Comparison of ENCODE assay signal across 10 mouse cellular contexts in the genomic region with DNA sequence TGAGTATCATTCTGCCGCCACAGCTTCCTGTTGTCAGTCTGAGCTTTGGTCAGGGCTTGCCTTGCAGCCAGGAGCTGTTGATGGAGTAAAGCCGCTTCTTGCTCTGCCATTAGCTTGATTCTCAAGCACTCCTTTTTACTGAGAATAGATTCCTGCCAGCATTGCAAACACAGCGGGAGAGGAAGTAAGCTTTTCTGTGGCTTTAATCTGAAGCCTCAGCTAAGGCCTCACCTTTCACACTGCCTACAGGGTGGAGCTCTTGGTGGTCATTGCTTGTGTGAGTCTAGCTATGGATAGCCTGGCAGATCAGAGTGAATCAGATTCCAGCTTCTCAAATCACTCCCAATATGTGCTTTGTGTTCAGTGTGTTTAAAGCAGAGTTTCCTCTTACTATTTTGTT. TPM values are rescaled to one million over a fixed set of nuclear protein-coding genes. Genes with fewer than 3 reads are reported as not detected.
DNase-seq lines count a peak whose midpoint lies in the region; ATAC-seq lines count a peak whose summit lies in the region.
"Had no signal": no experiment of that assay in that cellular context is flagged by ENCODE, and none has a peak within 500 bp of the region (broad histone marks: within the 10 kb centered on the region; RNA-seq: fewer than 3 reads in every experiment).

No protein-coding gene starts in this region.

- H3K4me1 ChIP-seq in embryonic facial prominence, embryonic 13.5 days = peaks cover 27% of the 10 kb centered on the region
- peaks cover 3% of the 10 kb centered on the region; the same call in 1 of the 2 replicates for H3K4me1 ChIP-seq in midbrain, embryonic 16.5 days (ENCODE audit: control insufficient read depth, insufficient read depth, low read length)

- ATAC-seq in embryonic facial prominence, embryonic 13.5 days (ENCODE audit: insufficient number of reproducible peaks, insufficient read depth, low FRiP score, low TSS enrichment, low read depth) = no peak
- no peak for ATAC-seq in midbrain, embryonic 16.5 days

- H3K27me3 ChIP-seq in embryonic facial prominence, embryonic 13.5 days = no peaks in the 10 kb centered on the region
- no peaks in the 10 kb centered on the region for H3K27me3 ChIP-seq in midbrain, embryonic 16.5 days (ENCODE audit: control insufficient read depth, insufficient read depth, low read depth, low read length)
- H3K27me3 ChIP-seq: heart, embryonic 13.5 days had no signal

- H3K4me2 ChIP-seq in embryonic facial prominence, embryonic 13.5 days = no peak overlapping the region
- no peak overlapping the region for H3K4me2 ChIP-seq in midbrain, embryonic 16.5 days (ENCODE audit: low read length)
- H3K4me2 ChIP-seq: heart, embryonic 13.5 days had no signal

- H3K9me3 ChIP-seq in embryonic facial prominence, embryonic 13.5 days = 0 out of 2 replicates have a peak, but pooled peaks cover 6% of the 10 kb centered on the region
- peaks cover 6% of the 10 kb centered on the region for H3K9me3 ChIP-seq in midbrain, embryonic 16.5 days (replicated peaks; ENCODE audit: control insufficient read depth, low read length, poor library complexity, severe bottlenecking)

- WGBS in embryonic facial prominence, embryonic 13.5 days = 16% methylated on average over 3 of the region's 3 CpGs
- 22% methylated on average over 3 of the region's 3 CpGs for WGBS in midbrain, embryonic 16.5 days

- DNase-seq in kidney, adult 18-20 months = peak; percentile 27
- no peak for DNase-seq in kidney, postnatal 36 days
- DNase-seq in CD4-positive, CD25-positive, alpha-beta regulatory T cell, adult 2 months (ENCODE audit: low read depth, low spot score) = peak; percentile 13
- peak; percentile 50 for DNase-seq in naive thymus-derived CD4-positive, alpha-beta T cell, adult 2 months (ENCODE audit: low read depth)
- DNase-seq in heart, postnatal 36 days = no peak
- no peak for DNase-seq in cerebellum, postnatal 10 days

- intact Hi-C loops in heart, postnatal 36 days (cut with DNase I) = loop anchor here (2.0 kb wide), 1 partner anchor 26 kb away; no protein-coding TSS in a partner anchor

- H3K4me3 ChIP-seq in embryonic facial prominence, embryonic 13.5 days = no peak overlapping the region
- no peak overlapping the region for H3K4me3 ChIP-seq in midbrain, embryonic 16.5 days (ENCODE audit: low read depth, low read length)
- H3K4me3 ChIP-seq: heart, embryonic 13.5 days; left cerebral cortex, adult 2 months had no signal

- no peak overlapping the region for H3K9ac ChIP-seq in embryonic facial prominence, embryonic 13.5 days
- no peak overlapping the region for H3K9ac ChIP-seq in midbrain, embryonic 16.5 days (ENCODE audit: low read depth, low read length)
- H3K9ac ChIP-seq: heart, embryonic 13.5 days had no signal

- H3K36me3 ChIP-seq in embryonic facial prominence, embryonic 13.5 days = 0 out of 2 replicates have a peak, but pooled peaks cover 4% of the 10 kb centered on the region
- 0 out of 2 replicates have a peak, but pooled peaks cover 3% of the 10 kb centered on the region for H3K36me3 ChIP-seq in midbrain, embryonic 16.5 days (ENCODE audit: control insufficient read depth, insufficient read depth, low read length)

- H3K27ac ChIP-seq in embryonic facial prominence, embryonic 13.5 days = peak overlapping the region; percentile 68; the same call in 1 of the 2 replicates
- H3K27ac ChIP-seq in midbrain, embryonic 16.5 days (ENCODE audit: low read length) = no peak overlapping the region
- H3K27ac ChIP-seq: heart, embryonic 13.5 days had no signal

RNA-seq across cellular contexts. Expression of a gene that starts 33.1 kb away (rescaled TPM):
- polyA plus RNA-seq in embryonic facial prominence, embryonic 13.5 days (2015; fragmentation: Nextera tagmentation; extraction: Ambion mirVana) = 154 and 165 TPM in 2 replicates
- polyA plus RNA-seq in midbrain, embryonic 16.5 days (2015; fragmentation: Nextera tagmentation; extraction: Ambion mirVana) = 44.7 and 48.8 TPM in 2 replicates
- total RNA-seq in heart, postnatal 36 days (2021) = 100 to 1,000 TPM; 144 to 145 TPM

Comparison
In these comparisons a context has a peak if more than half of its experiments do, and no peak if none do; other contexts are left out.
1. DNase-seq: peak in kidney, adult 18-20 months (single experiment), CD4-positive, CD25-positive, alpha-beta regulatory T cell, adult 2 months (single experiment) and naive thymus-derived CD4-positive, alpha-beta T cell, adult 2 months (single experiment); none in kidney, postnatal 36 days (0 of 2), heart, postnatal 36 days (0 of 2) and cerebellum, postnatal 10 days (0 of 2).